Mouse (Mus musculus): Measurements from ENCODE around the gene Enkd1. TPM values are rescaled to one million over a fixed set of nuclear protein-coding genes. Genes with fewer than 3 reads are reported as not detected.
A peak's percentile ranks its signal among the peaks of the same experiment; 100 is the strongest.

The Enkd1 gene
- polyA plus RNA-seq, 1 experiment, result 6.8 TPM

GRCm38 (mm10) chr8:105689256-105689982 lies 18.6 kb downstream of the Enkd1 start:
- WGBS, result 72% methylated on average over 35 of the region's 35 CpGs
- Histone ChIP-seq H3K4me1 (ENCODE audit: control insufficient read depth, insufficient read depth, low read length) (peaks cover 3% of the 10 kb centered on the region; the same call in 1 of the 2 replicates), H3K27me3 (replicated peaks; ENCODE audit: control insufficient read depth, insufficient read depth, low read length) (no peaks in the 10 kb centered on the region), H3K4me3 (ENCODE audit: insufficient read depth, low read depth, low read length) (no peak overlapping the region), H3K27ac (ENCODE audit: insufficient read depth, low read depth, low read length) (no peak overlapping the region), H3K36me3 (ENCODE audit: control insufficient read depth, insufficient read depth, low read length) (no peaks in the 10 kb centered on the region)
- no peak for DNase-seq
- no peak for TF ChIP-seq CTCF (conservative IDR thresholded peaks at IDR 0.05; ENCODE audit: insufficient read depth, insufficient read length, low read depth, low read length)
- no peak for TF ChIP-seq POLR2A (IDR thresholded peaks at IDR 0.05; ENCODE audit: low read depth, low read length)

- H3K36me3 ChIP-seq (ENCODE audit: control insufficient read depth, insufficient read depth, low read length), result no peaks in the 10 kb centered on the region
- TF ChIP-seq CTCF (conservative IDR thresholded peaks at IDR 0.05; ENCODE audit: insufficient read depth, insufficient read length, low read depth, low read length) (no peak), POLR2A (IDR thresholded peaks at IDR 0.05; ENCODE audit: low read depth, low read length) (no peak)
- WGBS, result 78% methylated on average over 14 of the region's 14 CpGs
Observed at GRCm38 (mm10) chr8:105688242-105688752, 19.7 kb downstream of the Enkd1 start.

GRCm38 (mm10) chr8:105687512-105687911 lies 20.5 kb downstream of the Enkd1 start:
- no peaks in the 10 kb centered on the region for H3K36me3 ChIP-seq (ENCODE audit: control insufficient read depth, insufficient read depth, low read length)
- no peak overlapping the region for H3K27ac ChIP-seq (ENCODE audit: insufficient read depth, low read depth, low read length)
- no peak for DNase-seq
- 65% methylated on average over 8 of the region's 8 CpGs for WGBS
- no peak for TF ChIP-seq CTCF (conservative IDR thresholded peaks at IDR 0.05; ENCODE audit: insufficient read depth, insufficient read length, low read depth, low read length)
- TF ChIP-seq POLR2A (IDR thresholded peaks at IDR 0.05; ENCODE audit: low read depth, low read length), result no peak
- no peak overlapping the region for H3K4me3 ChIP-seq (ENCODE audit: insufficient read depth, low read depth, low read length)
- no peaks in the 10 kb centered on the region for H3K27me3 ChIP-seq (replicated peaks; ENCODE audit: control insufficient read depth, insufficient read depth, low read length)
- no peaks in the 10 kb centered on the region for H3K4me1 ChIP-seq (ENCODE audit: control insufficient read depth, insufficient read depth, low read length)

More at GRCm38 (mm10) chr8:105688242-105688752, 19.7 kb downstream of the Enkd1 start:
- Histone ChIP-seq H3K4me3 (ENCODE audit: insufficient read depth, low read depth, low read length) (no peak overlapping the region), H3K27me3 (replicated peaks; ENCODE audit: control insufficient read depth, insufficient read depth, low read length) (no peaks in the 10 kb centered on the region), H3K4me1 (ENCODE audit: control insufficient read depth, insufficient read depth, low read length) (no peaks in the 10 kb centered on the region; the same call in 1 of the 2 replicates), H3K27ac (ENCODE audit: insufficient read depth, low read depth, low read length) (no peak overlapping the region)
- DNase-seq, result no peak

- Histone ChIP-seq H3K36me3 (ENCODE audit: control insufficient read depth, insufficient read depth, low read length) (no peaks in the 10 kb centered on the region), H3K27me3 (replicated peaks; ENCODE audit: control insufficient read depth, insufficient read depth, low read length) (no peaks in the 10 kb centered on the region), H3K27ac (ENCODE audit: insufficient read depth, low read depth, low read length) (no peak overlapping the region), H3K4me3 (ENCODE audit: insufficient read depth, low read depth, low read length) (no peak overlapping the region), H3K4me1 (ENCODE audit: control insufficient read depth, insufficient read depth, low read length) (no peaks in the 10 kb centered on the region)
- 64% methylated on average over 6 of the region's 6 CpGs for WGBS
- DNase-seq, result no peak
- no peak for TF ChIP-seq POLR2A (IDR thresholded peaks at IDR 0.05; ENCODE audit: low read depth, low read length)
- TF ChIP-seq CTCF (conservative IDR thresholded peaks at IDR 0.05; ENCODE audit: insufficient read depth, insufficient read length, low read depth, low read length), result no peak
Observed at GRCm38 (mm10) chr8:105686551-105686950, 21.5 kb downstream of the Enkd1 start.

GRCm38 (mm10) chr8:105685796-105686308 lies 22.2 kb downstream of the Enkd1 start, which contains the start of gene Carmil2:
Gene Carmil2, plus strand, starts transcription at chr8:105686274.
- TF ChIP-seq POLR2A (IDR thresholded peaks at IDR 0.05; ENCODE audit: low read depth, low read length) (no peak), CTCF (conservative IDR thresholded peaks at IDR 0.05; ENCODE audit: insufficient read depth, insufficient read length, low read depth, low read length) (peak; percentile 79)
- Histone ChIP-seq H3K27ac (ENCODE audit: insufficient read depth, low read depth, low read length) (no peak within 1 kb of the TSS), H3K4me3 (ENCODE audit: insufficient read depth, low read depth, low read length) (no peak within 1 kb of the TSS), H3K4me1 (ENCODE audit: control insufficient read depth, insufficient read depth, low read length) (no peaks in the 10 kb centered on the region), H3K36me3 (ENCODE audit: control insufficient read depth, insufficient read depth, low read length) (no peaks in the 10 kb centered on the region), H3K27me3 (replicated peaks; ENCODE audit: control insufficient read depth, insufficient read depth, low read length) (no peaks in the 10 kb centered on the region)
- WGBS, result 10% methylated on average over 25 of the region's 26 CpGs
- DNase-seq, result peak; percentile 56

GRCm38 (mm10) chr8:105685325-105685724 lies 22.7 kb downstream of the Enkd1 start:
- peaks cover 3% of the 10 kb centered on the region; the same call in 1 of the 2 replicates for H3K36me3 ChIP-seq (ENCODE audit: control insufficient read depth, insufficient read depth, low read length)
- H3K4me3 ChIP-seq (ENCODE audit: insufficient read depth, low read depth, low read length), result no peak overlapping the region

GRCm38 (mm10) chr8:105677891-105678290 lies 30.1 kb downstream of the Enkd1 start:
- WGBS, result 57% methylated on average over 1 of the region's 1 CpGs
- H3K36me3 ChIP-seq (ENCODE audit: control insufficient read depth, insufficient read depth, low read length), result peaks cover 12% of the 10 kb centered on the region
- no peak overlapping the region for H3K4me3 ChIP-seq (ENCODE audit: insufficient read depth, low read depth, low read length)
- no peak for TF ChIP-seq CTCF (conservative IDR thresholded peaks at IDR 0.05; ENCODE audit: insufficient read depth, insufficient read length, low read depth, low read length)
- TF ChIP-seq POLR2A (IDR thresholded peaks at IDR 0.05; ENCODE audit: low read depth, low read length), result no peak
- H3K4me1 ChIP-seq (ENCODE audit: control insufficient read depth, insufficient read depth, low read length), result no peaks in the 10 kb centered on the region
- no peak for DNase-seq
- no peaks in the 10 kb centered on the region for H3K27me3 ChIP-seq (replicated peaks; ENCODE audit: control insufficient read depth, insufficient read depth, low read length)
- H3K27ac ChIP-seq (ENCODE audit: insufficient read depth, low read depth, low read length), result no peak overlapping the region

More at GRCm38 (mm10) chr8:105685325-105685724, 22.7 kb downstream of the Enkd1 start:
- TF ChIP-seq CTCF (conservative IDR thresholded peaks at IDR 0.05; ENCODE audit: insufficient read depth, insufficient read length, low read depth, low read length) (no peak), POLR2A (IDR thresholded peaks at IDR 0.05; ENCODE audit: low read depth, low read length) (no peak)
- Histone ChIP-seq H3K4me1 (ENCODE audit: control insufficient read depth, insufficient read depth, low read length) (no peaks in the 10 kb centered on the region), H3K27me3 (replicated peaks; ENCODE audit: control insufficient read depth, insufficient read depth, low read length) (no peaks in the 10 kb centered on the region), H3K27ac (ENCODE audit: insufficient read depth, low read depth, low read length) (no peak overlapping the region)
- DNase-seq, result no peak
- 76% methylated on average over 7 of the region's 7 CpGs for WGBS

Data from kidney, adult 2 months (tissue).